Mouse (Mus musculus) limb, embryonic 15.5 days (tissue): ENCODE results near the gene Galnt14. TPM values are rescaled to one million over a fixed set of nuclear protein-coding genes. Genes with fewer than 3 reads are reported as not detected.

Experiments
- ATAC-seq: fragments of 200-750 bp; cut with Nextera tagmentation; 2 replicates; pipeline ENCODE4 v1.8.0; 2017; ENCODE audit warnings: low read depth, moderate TSS enrichment; ENCODE audit not compliant: insufficient number of reproducible peaks, low FRiP score, low TSS enrichment
- H3K27ac ChIP-seq: fragments of 300-500 bp; sonication (generic); 2 replicates; pipeline ENCODE4 v1.5.1; 2015; ENCODE audit warnings: moderate library complexity, mild to moderate bottlenecking, inconsistent platforms
- H3K27me3 ChIP-seq: fragments of 300-500 bp; sonication (generic); 2 replicates; pipeline ENCODE4 v1.6.1; 2015; ENCODE audit warnings: inconsistent platforms
- H3K36me3 ChIP-seq: fragments of 300-500 bp; sonication (generic); 2 replicates; pipeline ENCODE4 v1.6.1; 2015; ENCODE audit warnings: inconsistent platforms
- H3K4me1 ChIP-seq: fragments of 300-500 bp; sonication (generic); 2 replicates; pipeline ENCODE4 v1.6.1; 2015; ENCODE audit warnings: inconsistent platforms
- H3K4me2 ChIP-seq: fragments of 300-500 bp; sonication (generic); 2 replicates; pipeline ENCODE4 v1.6.1; 2015; ENCODE audit warnings: mild to moderate bottlenecking, inconsistent platforms
- H3K4me3 ChIP-seq: fragments of 300-500 bp; sonication (generic); 2 replicates; pipeline ENCODE4 v1.5.1; 2015; ENCODE audit warnings: mild to moderate bottlenecking, inconsistent platforms
- H3K9ac ChIP-seq: fragments of 300-500 bp; sonication (generic); 2 replicates; pipeline ENCODE4 v1.6.1; 2015; ENCODE audit warnings: inconsistent platforms
- H3K9me3 ChIP-seq: fragments of 300-500 bp; sonication (generic); 2 replicates; pipeline ENCODE4 v1.6.1; 2016; ENCODE audit warnings: inconsistent platforms
- WGBS: fragments of 180-500 bp; shearing (Covaris S2); methylation state at CpG from one replicate; pipeline ENCODE4 v1.1.7; 2015; 5-methylcytosine and 5-hydroxymethylcytosine counted together
- polyA plus RNA-seq: library from polyadenylated mRNA; unstranded; fragments of >200 nt; fragmentation: Nextera tagmentation; extraction: Ambion mirVana; gene quantifications from 2 replicates; pipeline ENCODE4 v1.2.1, GENCODE M21; 2015

Gene Galnt14
- polyA plus RNA-seq, 1 experiment from 2014 or later, result 2.0 TPM

DNA sequence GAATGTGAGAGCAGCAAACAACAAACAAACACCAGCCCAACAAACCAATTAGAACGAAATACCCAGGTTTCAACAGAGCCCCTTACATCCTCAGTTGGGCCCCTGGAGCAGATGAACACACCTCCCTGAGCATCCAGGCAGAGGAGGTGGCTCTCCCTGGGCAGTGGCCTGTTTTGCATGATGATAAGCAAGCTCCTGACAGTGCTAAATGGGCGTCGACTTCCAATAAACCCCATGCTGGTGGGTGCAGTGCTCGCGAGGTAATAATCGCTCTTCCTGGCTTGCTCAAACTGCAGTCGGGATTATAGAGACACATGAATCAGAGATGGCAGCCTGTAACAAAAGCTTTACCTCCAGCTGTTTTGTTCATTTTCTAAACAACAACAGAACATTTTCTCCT is 235.9 kb downstream of the Galnt14 start:
- no peak for ATAC-seq
- Histone ChIP-seq H3K4me1 (no peaks in the 10 kb centered on the region), H3K4me2 (no peak overlapping the region), H3K27me3 (no peaks in the 10 kb centered on the region), H3K9ac (no peak overlapping the region), H3K27ac (no peak overlapping the region), H3K9me3 (no peaks in the 10 kb centered on the region), H3K36me3 (no peaks in the 10 kb centered on the region), H3K4me3 (no peak overlapping the region)
- WGBS, result 45% methylated on average over 7 of the region's 7 CpGs

- H3K27me3 ChIP-seq, result no peaks in the 10 kb centered on the region
- no peaks in the 10 kb centered on the region for H3K9me3 ChIP-seq
- no peak for ATAC-seq
- H3K27ac ChIP-seq, result no peak overlapping the region
- H3K4me1 ChIP-seq, result no peaks in the 10 kb centered on the region
- H3K4me3 ChIP-seq, result no peak overlapping the region
- H3K36me3 ChIP-seq, result no peaks in the 10 kb centered on the region
- H3K9ac ChIP-seq, result no peak overlapping the region
- H3K4me2 ChIP-seq, result no peak overlapping the region
- WGBS, result 67% methylated on average over 3 of the region's 3 CpGs
These were observed 237.2 kb downstream of the Galnt14 start for GRCm38 (mm10) chr17:73473012-73473411.

- Histone ChIP-seq H3K4me1 (no peaks in the 10 kb centered on the region), H3K27me3 (no peaks in the 10 kb centered on the region), H3K27ac (no peak overlapping the region), H3K4me3 (no peak overlapping the region), H3K9ac (no peak overlapping the region), H3K9me3 (no peaks in the 10 kb centered on the region), H3K36me3 (no peaks in the 10 kb centered on the region), H3K4me2 (no peak overlapping the region)
- no peak for ATAC-seq
- WGBS, result 66% methylated on average over 4 of the region's 4 CpGs
These were observed 249.4 kb downstream of the Galnt14 start for GRCm38 (mm10) chr17:73460874-73461273.

- Histone ChIP-seq H3K27ac (no peak overlapping the region), H3K4me3 (no peak overlapping the region), H3K27me3 (no peaks in the 10 kb centered on the region), H3K36me3 (no peaks in the 10 kb centered on the region), H3K4me2 (no peak overlapping the region), H3K9ac (no peak overlapping the region), H3K4me1 (no peaks in the 10 kb centered on the region), H3K9me3 (no peaks in the 10 kb centered on the region)
- WGBS, result 72% methylated on average over 4 of the region's 4 CpGs
- ATAC-seq, result no peak
These were observed 251.5 kb downstream of the Galnt14 start for GRCm38 (mm10) chr17:73458741-73459140.

DNA sequence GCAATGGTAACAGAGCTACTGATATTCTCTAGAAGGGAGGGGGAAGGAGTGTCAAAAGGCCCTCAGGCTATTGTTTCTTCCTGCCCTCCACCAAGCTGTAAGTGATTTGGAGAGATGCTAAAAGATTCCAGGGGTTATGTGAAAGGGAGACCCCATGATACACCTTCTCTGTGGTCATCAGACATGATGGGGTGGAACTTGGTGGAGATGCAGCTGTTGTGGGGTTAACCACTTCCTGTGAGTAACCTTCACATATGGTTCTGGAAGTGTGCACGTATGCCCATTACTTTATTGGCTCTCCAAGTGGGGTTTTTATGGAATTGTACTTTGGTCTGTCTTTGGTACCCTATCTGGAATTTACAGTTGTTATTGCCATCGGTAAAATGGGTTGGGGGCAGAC is 253.7 kb downstream of the Galnt14 start:
- H3K4me1 ChIP-seq, result no peaks in the 10 kb centered on the region
- H3K27ac ChIP-seq, result no peak overlapping the region
- H3K36me3 ChIP-seq, result no peaks in the 10 kb centered on the region
- H3K27me3 ChIP-seq, result no peaks in the 10 kb centered on the region
- H3K4me2 ChIP-seq, result no peak overlapping the region
- H3K4me3 ChIP-seq, result no peak overlapping the region
- WGBS, result 49% methylated on average over 2 of the region's 2 CpGs
- ATAC-seq, result no peak
- H3K9ac ChIP-seq, result no peak overlapping the region
- H3K9me3 ChIP-seq, result no peaks in the 10 kb centered on the region

- H3K4me3 ChIP-seq, result no peak overlapping the region
- H3K36me3 ChIP-seq, result no peaks in the 10 kb centered on the region
- no peak overlapping the region for H3K9ac ChIP-seq
- ATAC-seq, result no peak
- no peaks in the 10 kb centered on the region for H3K27me3 ChIP-seq
- no peaks in the 10 kb centered on the region for H3K9me3 ChIP-seq
- 67% methylated on average over 3 of the region's 3 CpGs for WGBS
- H3K4me2 ChIP-seq, result no peak overlapping the region
- no peaks in the 10 kb centered on the region for H3K4me1 ChIP-seq
- no peak overlapping the region for H3K27ac ChIP-seq
These were observed 256.6 kb downstream of the Galnt14 start for GRCm38 (mm10) chr17:73453646-73454045.

GRCm38 (mm10) chr17:73452151-73452760 is 258.0 kb downstream of the Galnt14 start:
- Histone ChIP-seq H3K27me3 (no peaks in the 10 kb centered on the region), H3K9ac (no peak overlapping the region), H3K36me3 (no peaks in the 10 kb centered on the region), H3K4me3 (no peak overlapping the region), H3K4me1 (no peaks in the 10 kb centered on the region), H3K4me2 (no peak overlapping the region), H3K9me3 (no peaks in the 10 kb centered on the region), H3K27ac (no peak overlapping the region)
- 80% methylated on average over 4 of the region's 4 CpGs for WGBS
- ATAC-seq, result no peak

- Histone ChIP-seq H3K4me2 (no peak overlapping the region), H3K27ac (no peak overlapping the region), H3K4me3 (no peak overlapping the region), H3K9ac (no peak overlapping the region), H3K4me1 (no peaks in the 10 kb centered on the region), H3K27me3 (no peaks in the 10 kb centered on the region), H3K9me3 (no peaks in the 10 kb centered on the region), H3K36me3 (no peaks in the 10 kb centered on the region)
- ATAC-seq, result no peak
These were observed 261.1 kb downstream of the Galnt14 start for GRCm38 (mm10) chr17:73449104-73449503.

Other genes starting within 250 kb of the Galnt14 start
- 3.1 and 3.5 TPM in 2 replicates for gene Ehd3, start 93.7 kb upstream of the Galnt14 start, polyA plus RNA-seq
- 1.2 and 1.5 TPM in 2 replicates for gene Xdh, start 239.7 kb upstream of the Galnt14 start, polyA plus RNA-seq